Mouse (Mus musculus): Measurements from ENCODE around the gene Tmem33. TPM values are rescaled to one million over a fixed set of nuclear protein-coding genes. Genes with fewer than 3 reads are reported as not detected.

The Tmem33 gene
- polyA plus RNA-seq, 1 experiment from 2014 or later: 79.7 TPM

GRCm38 (mm10) chr5:67227261-67227660 lies 33.1 kb upstream of the Tmem33 start:
- no peak for ATAC-seq (ENCODE audit: insufficient read depth)
- no peaks in the 10 kb centered on the region for H3K9me3 ChIP-seq (replicated peaks)
- no peak overlapping the region for H3K4me2 ChIP-seq
- peaks cover 12% of the 10 kb centered on the region for H3K4me1 ChIP-seq (replicated peaks)
- no peak overlapping the region for H3K4me3 ChIP-seq (replicated peaks)
- no peak overlapping the region for H3K27ac ChIP-seq (replicated peaks)
- no peak overlapping the region for H3K9ac ChIP-seq
- peaks cover 99% of the 10 kb centered on the region for H3K27me3 ChIP-seq
- no peaks in the 10 kb centered on the region for H3K36me3 ChIP-seq (replicated peaks)
- 7% methylated on average over 11 of the region's 11 CpGs for WGBS (ENCODE audit: insufficient replicate concordance)

GRCm38 (mm10) chr5:67227682-67228444 lies 32.5 kb upstream of the Tmem33 start:
- no peak overlapping the region for H3K27ac ChIP-seq (replicated peaks)
- H3K9ac ChIP-seq: no peak overlapping the region
- H3K4me1 ChIP-seq (replicated peaks): peaks cover 12% of the 10 kb centered on the region
- 4% methylated on average over 15 of the region's 15 CpGs for WGBS (ENCODE audit: insufficient replicate concordance)
- no peak for ATAC-seq (ENCODE audit: insufficient read depth)
- H3K9me3 ChIP-seq (replicated peaks): no peaks in the 10 kb centered on the region
- no peak overlapping the region for H3K4me2 ChIP-seq
- H3K4me3 ChIP-seq (replicated peaks): no peak overlapping the region
- H3K27me3 ChIP-seq: peaks cover 99% of the 10 kb centered on the region
- H3K36me3 ChIP-seq (replicated peaks): no peaks in the 10 kb centered on the region

- Histone ChIP-seq H3K4me1 (replicated peaks) (peaks cover 12% of the 10 kb centered on the region), H3K9me3 (replicated peaks) (no peaks in the 10 kb centered on the region), H3K27me3 (peaks cover 79% of the 10 kb centered on the region), H3K27ac (replicated peaks) (no peak overlapping the region), H3K9ac (no peak overlapping the region), H3K4me2 (no peak overlapping the region), H3K36me3 (replicated peaks) (no peaks in the 10 kb centered on the region), H3K4me3 (replicated peaks) (no peak overlapping the region)
- 46% methylated on average over 4 of the region's 4 CpGs for whole genome bisulfite sequencing (ENCODE audit: insufficient replicate concordance)
- ATAC-seq (ENCODE audit: insufficient read depth): no peak
These were observed 25.7 kb upstream of the Tmem33 start for GRCm38 (mm10) chr5:67234682-67235081.

GRCm38 (mm10) chr5:67235462-67235861 lies 24.9 kb upstream of the Tmem33 start:
- no peaks in the 10 kb centered on the region for H3K9me3 ChIP-seq (replicated peaks)
- no peak overlapping the region for H3K9ac ChIP-seq
- H3K27me3 ChIP-seq: peaks cover 71% of the 10 kb centered on the region
- no peak overlapping the region for H3K27ac ChIP-seq (replicated peaks)
- no peak overlapping the region for H3K4me3 ChIP-seq (replicated peaks)
- WGBS (ENCODE audit: insufficient replicate concordance): 43% methylated on average over 3 of the region's 3 CpGs
- H3K4me2 ChIP-seq: no peak overlapping the region
- peaks cover 9% of the 10 kb centered on the region for H3K4me1 ChIP-seq (replicated peaks)
- ATAC-seq (ENCODE audit: insufficient read depth): no peak
- no peaks in the 10 kb centered on the region for H3K36me3 ChIP-seq (replicated peaks)

GRCm38 (mm10) chr5:67236601-67237000 lies 23.8 kb upstream of the Tmem33 start:
- H3K27me3 ChIP-seq: peaks cover 60% of the 10 kb centered on the region
- no peak overlapping the region for H3K4me2 ChIP-seq
- no peak overlapping the region for H3K27ac ChIP-seq (replicated peaks)
- ATAC-seq (ENCODE audit: insufficient read depth): no peak
- no peaks in the 10 kb centered on the region for H3K9me3 ChIP-seq (replicated peaks)
- H3K4me3 ChIP-seq (replicated peaks): no peak overlapping the region
- no peaks in the 10 kb centered on the region for H3K36me3 ChIP-seq (replicated peaks)
- WGBS (ENCODE audit: insufficient replicate concordance): 78% methylated on average over 3 of the region's 3 CpGs
- no peaks in the 10 kb centered on the region for H3K4me1 ChIP-seq (replicated peaks)
- no peak overlapping the region for H3K9ac ChIP-seq

DNA sequence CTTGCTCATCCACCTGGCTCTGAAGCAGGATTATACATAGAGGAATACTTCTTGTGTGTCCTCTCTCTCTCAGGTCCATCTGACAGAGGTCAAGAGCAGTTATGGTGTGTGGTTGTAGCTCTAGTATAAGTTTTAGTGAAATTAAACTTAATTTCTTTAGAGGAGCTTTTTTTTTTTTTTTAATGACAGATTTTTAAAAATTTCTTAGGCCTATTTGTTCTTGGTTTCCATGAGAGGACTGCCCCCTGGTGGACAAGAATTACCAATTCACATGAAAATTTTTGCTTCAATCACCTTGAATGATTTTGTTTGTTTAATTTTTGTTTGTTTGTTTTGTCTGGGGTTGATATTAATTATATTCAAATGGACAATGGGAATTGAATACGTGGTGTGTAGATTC lies 22.1 kb upstream of the Tmem33 start:
- Histone ChIP-seq H3K27ac (replicated peaks) (no peak overlapping the region), H3K9ac (no peak overlapping the region), H3K27me3 (peaks cover 48% of the 10 kb centered on the region), H3K4me2 (no peak overlapping the region), H3K9me3 (replicated peaks) (no peaks in the 10 kb centered on the region), H3K36me3 (replicated peaks) (no peaks in the 10 kb centered on the region), H3K4me1 (replicated peaks) (no peaks in the 10 kb centered on the region), H3K4me3 (replicated peaks) (no peak overlapping the region)
- 3% methylated on average over 1 of the region's 1 CpGs for WGBS (ENCODE audit: insufficient replicate concordance)
- no peak for ATAC-seq (ENCODE audit: insufficient read depth)

DNA sequence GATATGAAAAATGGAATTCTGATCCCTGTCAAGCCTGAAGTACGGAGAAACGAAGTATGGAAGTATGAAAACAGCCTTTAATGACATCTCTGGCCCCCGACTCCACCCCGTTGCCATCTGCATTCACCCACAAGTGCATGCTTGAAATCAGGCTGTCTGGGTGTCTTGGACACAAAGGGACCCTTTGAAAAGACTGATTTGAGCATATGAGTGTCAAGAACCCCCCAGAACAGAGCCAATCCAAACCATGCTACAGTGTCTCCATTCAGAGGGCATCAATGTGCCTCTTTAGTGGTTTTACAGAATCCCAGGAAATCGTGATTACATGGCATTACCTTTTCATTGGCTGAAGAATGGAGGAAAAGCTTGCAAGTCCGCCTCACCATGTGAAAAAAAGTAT lies 18.7 kb upstream of the Tmem33 start:
- no peak overlapping the region for H3K27ac ChIP-seq (replicated peaks)

DNA sequence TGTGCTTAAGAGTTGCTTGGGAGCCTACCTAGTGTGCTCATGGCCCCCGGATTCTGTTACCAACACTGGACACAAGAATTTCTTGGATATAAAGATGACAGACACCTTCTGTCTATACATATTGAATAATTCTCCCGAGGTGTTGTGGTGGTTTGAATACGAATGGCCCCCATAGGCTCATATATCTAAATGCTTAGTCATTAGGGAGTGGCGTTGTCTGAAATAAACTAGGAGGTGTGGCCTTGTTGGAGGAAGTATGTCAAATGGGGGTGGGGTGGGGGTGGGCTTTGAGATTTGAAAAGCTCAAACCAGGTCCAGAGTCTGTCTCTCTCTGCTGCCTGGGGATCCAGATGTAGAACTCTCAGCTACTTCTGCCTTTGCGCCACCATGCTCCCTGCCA lies 17.1 kb upstream of the Tmem33 start:
- Histone ChIP-seq H3K4me1 (replicated peaks) (no peaks in the 10 kb centered on the region), H3K4me2 (no peak overlapping the region), H3K4me3 (replicated peaks) (no peak overlapping the region), H3K27me3 (peaks cover 38% of the 10 kb centered on the region), H3K9me3 (replicated peaks) (no peaks in the 10 kb centered on the region), H3K9ac (no peak overlapping the region), H3K27ac (replicated peaks) (no peak overlapping the region), H3K36me3 (replicated peaks) (no peaks in the 10 kb centered on the region)
- no peak for ATAC-seq (ENCODE audit: insufficient read depth)
- 69% methylated on average over 5 of the region's 5 CpGs for WGBS (ENCODE audit: insufficient replicate concordance)

More for the DNA sequence above, 18.7 kb upstream of the Tmem33 start:
- Histone ChIP-seq H3K36me3 (replicated peaks) (no peaks in the 10 kb centered on the region), H3K4me3 (replicated peaks) (no peak overlapping the region), H3K9me3 (replicated peaks) (no peaks in the 10 kb centered on the region), H3K4me2 (no peak overlapping the region), H3K9ac (no peak overlapping the region), H3K27me3 (peaks cover 33% of the 10 kb centered on the region), H3K4me1 (replicated peaks) (no peaks in the 10 kb centered on the region)
- 61% methylated on average over 6 of the region's 6 CpGs for WGBS (ENCODE audit: insufficient replicate concordance)
- no peak for ATAC-seq (ENCODE audit: insufficient read depth)

DNA sequence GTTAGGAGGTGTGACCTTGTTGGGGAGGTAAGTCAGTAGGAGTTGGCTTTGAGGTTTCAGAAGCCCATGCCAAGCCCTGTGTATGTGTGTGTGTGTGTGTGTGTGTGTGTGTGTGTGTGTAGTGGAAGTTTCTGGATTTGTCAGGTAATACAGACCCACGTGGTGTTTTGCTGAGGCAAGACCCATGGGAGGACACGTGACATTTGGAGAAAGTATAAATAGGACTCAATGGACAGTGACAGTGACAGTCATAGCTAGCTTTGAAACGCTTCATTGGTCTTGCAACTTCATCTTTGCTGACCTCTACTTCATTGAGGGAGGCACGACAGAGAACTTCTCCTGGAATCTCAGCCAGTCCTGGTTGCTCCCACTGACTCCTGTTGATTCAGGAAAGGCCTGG lies 8.1 kb upstream of the Tmem33 start:
- ATAC-seq (ENCODE audit: insufficient read depth): no peak

DNA sequence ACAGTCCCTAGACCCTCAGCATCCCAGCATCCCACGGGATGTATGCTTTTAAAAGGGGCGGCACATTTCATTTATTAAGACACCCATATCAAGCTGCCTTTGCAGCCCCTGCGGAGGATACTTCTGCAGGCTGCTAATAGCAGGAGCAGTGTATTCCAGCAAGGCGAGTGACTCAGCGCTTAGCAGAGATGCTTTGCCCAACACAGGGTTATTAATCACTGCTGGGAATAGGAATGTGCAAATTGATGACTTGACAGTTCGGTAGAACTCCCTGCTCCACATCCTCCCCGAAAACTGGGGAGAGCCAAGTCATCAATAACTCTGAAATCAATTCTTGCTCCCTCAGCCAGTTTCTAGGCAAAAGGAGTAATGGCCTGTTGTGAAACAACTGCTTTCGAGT lies 4.7 kb upstream of the Tmem33 start:
- no peaks in the 10 kb centered on the region for H3K36me3 ChIP-seq (replicated peaks)
- no peak overlapping the region for H3K9ac ChIP-seq
- peaks cover 33% of the 10 kb centered on the region; the same call in 1 of the 2 replicates for H3K27me3 ChIP-seq
- no peaks in the 10 kb centered on the region for H3K9me3 ChIP-seq (replicated peaks)
- H3K27ac ChIP-seq (replicated peaks): no peak overlapping the region
- peaks cover 21% of the 10 kb centered on the region for H3K4me1 ChIP-seq (replicated peaks)
- no peak overlapping the region for H3K4me2 ChIP-seq
- no peak for ATAC-seq (ENCODE audit: insufficient read depth)
- 60% methylated on average over 8 of the region's 8 CpGs for WGBS (ENCODE audit: insufficient replicate concordance)
- H3K4me3 ChIP-seq (replicated peaks): no peak overlapping the region

More for the DNA sequence above, 8.1 kb upstream of the Tmem33 start:
- no peak overlapping the region for H3K4me3 ChIP-seq (replicated peaks)
- H3K4me2 ChIP-seq: no peak overlapping the region
- H3K4me1 ChIP-seq (replicated peaks): no peaks in the 10 kb centered on the region
- no peak overlapping the region for H3K9ac ChIP-seq
- H3K36me3 ChIP-seq (replicated peaks): no peaks in the 10 kb centered on the region
- peaks cover 50% of the 10 kb centered on the region; the same call in 1 of the 2 replicates for H3K27me3 ChIP-seq
- no peak overlapping the region for H3K27ac ChIP-seq (replicated peaks)
- WGBS (ENCODE audit: insufficient replicate concordance): 48% methylated on average over 4 of the region's 4 CpGs
- H3K9me3 ChIP-seq (replicated peaks): no peaks in the 10 kb centered on the region

DNA sequence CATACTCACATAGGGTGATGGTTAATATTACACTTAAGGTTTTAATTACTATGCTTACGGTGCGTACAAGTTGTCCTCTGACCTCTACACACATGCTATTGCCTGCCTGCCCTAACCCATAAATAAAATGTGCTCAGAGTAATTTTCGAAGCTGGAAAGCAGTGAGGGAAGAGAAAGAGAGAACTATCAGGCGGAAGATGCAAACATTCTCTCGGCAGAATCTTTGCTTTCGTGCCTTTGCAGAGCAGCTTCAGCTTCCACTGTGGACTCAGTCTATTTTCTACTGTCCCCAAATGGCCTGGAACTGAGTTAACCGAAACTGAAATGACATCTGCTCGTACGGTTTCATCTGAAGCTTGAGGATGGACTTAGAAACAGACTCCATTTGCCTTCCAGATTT lies 1.9 kb upstream of the Tmem33 start:
- peaks cover 38% of the 10 kb centered on the region for H3K4me1 ChIP-seq (replicated peaks)
- H3K9me3 ChIP-seq (replicated peaks): no peaks in the 10 kb centered on the region
- no peak for ATAC-seq (ENCODE audit: insufficient read depth)
- 76% methylated on average over 9 of the region's 9 CpGs for WGBS (ENCODE audit: insufficient replicate concordance)
- H3K36me3 ChIP-seq (replicated peaks): peaks cover 5% of the 10 kb centered on the region; the same call in 1 of the 2 replicates
- no peak overlapping the region for H3K9ac ChIP-seq
- no peak overlapping the region for H3K4me2 ChIP-seq
- H3K27ac ChIP-seq (replicated peaks): no peak overlapping the region
- no peak overlapping the region for H3K4me3 ChIP-seq (replicated peaks)
- H3K27me3 ChIP-seq: peaks cover 18% of the 10 kb centered on the region; the same call in 1 of the 2 replicates

DNA sequence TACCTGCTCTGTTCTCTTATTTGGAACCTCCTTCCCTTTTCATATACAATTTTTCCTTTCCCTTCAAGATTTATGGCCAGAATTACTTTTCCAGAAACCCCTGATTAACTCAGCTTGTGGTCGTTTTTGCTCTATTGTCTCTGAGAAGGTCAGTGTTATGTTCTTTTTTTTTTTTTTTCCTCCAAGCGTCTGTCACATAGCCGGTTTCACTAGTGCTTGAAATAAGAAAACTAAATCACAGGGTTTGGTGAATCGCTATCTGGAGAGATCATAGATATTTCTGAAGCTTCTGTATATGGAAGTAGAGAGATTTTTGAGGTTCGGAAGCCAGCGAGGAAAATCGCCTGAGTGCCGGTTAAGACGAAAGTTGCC lies 220 bp upstream of the Tmem33 start:
- under 1% methylated on average over 9 of the region's 9 CpGs for WGBS (ENCODE audit: insufficient replicate concordance)
- H3K4me1 ChIP-seq (replicated peaks): peaks cover 47% of the 10 kb centered on the region
- H3K27ac ChIP-seq (replicated peaks): peak overlapping the region; percentile 99
- H3K27me3 ChIP-seq: 0 out of 2 replicates have a peak, but pooled peaks cover 8% of the 10 kb centered on the region
- peak overlapping the region; percentile 96 for H3K4me3 ChIP-seq (replicated peaks)
- ATAC-seq (ENCODE audit: insufficient read depth): no peak
- peak overlapping the region; percentile 71 for H3K4me2 ChIP-seq
- H3K9me3 ChIP-seq (replicated peaks): no peaks in the 10 kb centered on the region
- H3K36me3 ChIP-seq (replicated peaks): peaks cover 20% of the 10 kb centered on the region
- peak overlapping the region; percentile 95 for H3K9ac ChIP-seq

Data from liver, embryonic 15.5 days (tissue).